Mouse (Mus musculus) G1E (cell line): ENCODE data around the gene Ptpn20. TPM values are rescaled to one million over a fixed set of nuclear protein-coding genes. Genes with fewer than 3 reads are reported as not detected.

Experiments
- ATAC-seq: 2 replicates; pipeline ENCODE4 v1.8.0; 2016; ENCODE audit warnings: mild to moderate bottlenecking; ENCODE audit not compliant: insufficient number of reproducible peaks, poor library complexity, low FRiP score, severe bottlenecking; ENCODE audit errors: extremely low read depth
- DNase-seq: peaks from one replicate; pipeline ENCODE4 v3.0.0; 2012; ENCODE audit warnings: low spot score
- H3K27me3 ChIP-seq: 2 replicates; pipeline ENCODE4 v1.6.1; 2012; ENCODE audit warnings: mild to moderate bottlenecking, low read length, inconsistent platforms; ENCODE audit not compliant: insufficient read depth
- H3K36me3 ChIP-seq: replicated peaks from 2 replicates; pipeline ENCODE3; 2012; ENCODE audit warnings: mild to moderate bottlenecking, inconsistent platforms
- H3K4me1 ChIP-seq: 2 replicates; pipeline ENCODE4 v1.6.1; 2012; ENCODE audit warnings: low read depth, low read length, inconsistent platforms, mixed read lengths; ENCODE audit not compliant: insufficient read depth
- H3K4me3 ChIP-seq: 2 replicates; pipeline ENCODE4 v1.5.1; 2012; ENCODE audit warnings: low read depth, mild to moderate bottlenecking, inconsistent platforms, low read length, moderate library complexity, mixed read lengths
- H3K9me3 ChIP-seq: replicated peaks from 2 replicates; pipeline ENCODE4 v1.6.1; 2012; ENCODE audit warnings: inconsistent platforms
- CTCF ChIP-seq: IDR thresholded peaks from 2 replicates; pipeline ENCODE4 v1.5.1; 2012; ENCODE audit warnings: low read depth, low read length, inconsistent platforms, mixed read lengths
- GATA1 ChIP-seq: IDR thresholded peaks from 2 replicates; pipeline ENCODE4 v1.6.1; 2012; ENCODE audit warnings: borderline replicate concordance, low read length, inconsistent platforms, mixed read lengths
- GATA2 ChIP-seq: IDR thresholded peaks from 2 replicates; pipeline ENCODE4 v1.6.1; 2012; ENCODE audit warnings: low read depth, low read length, inconsistent platforms, borderline replicate concordance
- POLR2AphosphoS5 ChIP-seq: IDR thresholded peaks from 2 replicates; pipeline ENCODE4 v1.6.1; 2012; ENCODE audit warnings: low read depth, low read length, inconsistent platforms; ENCODE audit not compliant: insufficient replicate concordance
- TAL1 ChIP-seq: conservative IDR thresholded peaks from 2 replicates; pipeline ENCODE4 v1.6.1; 2012; ENCODE audit warnings: low read depth, low read length, inconsistent platforms, mixed read lengths
- polyA plus RNA-seq: library from polyadenylated mRNA; stranded (reverse); fragments of >175 nt; gene quantifications from 2 replicates; pipeline ENCODE4 v1.2.3, GENCODE M21; 2012
- total RNA-seq, 2 experiments: library from RNA; stranded (forward) in 1 of 2; stranded (reverse) in 1 of 2; fragments of 200-1000 nt in 1 of 2; fragments of >200 nt in 1 of 2; fragmentation: Nextera tagmentation in 1 of 2; gene quantifications; 2 replicates each; pipeline ENCODE4 v1.2.3; 2014 to 2017

The Ptpn20 gene
- total and polyA plus RNA-seq, 3 experiments = not detected

GRCm38 (mm10) chr14:33573643-33574042 is 15.4 kb upstream of the Ptpn20 start:
- no peaks in the 10 kb centered on the region for H3K27me3 ChIP-seq
- no peaks in the 10 kb centered on the region for H3K4me1 ChIP-seq
- no peak overlapping the region for H3K4me3 ChIP-seq
- no peak for TF ChIP-seq GATA2
- no peak for TF ChIP-seq CTCF
- no peak for TF ChIP-seq GATA1
- TF ChIP-seq POLR2AphosphoS5 = no peak
- TF ChIP-seq TAL1 = no peak
- DNase-seq = no peak
- no peaks in the 10 kb centered on the region for H3K36me3 ChIP-seq
- H3K9me3 ChIP-seq = peaks cover 27% of the 10 kb centered on the region
- no peak for ATAC-seq

DNA sequence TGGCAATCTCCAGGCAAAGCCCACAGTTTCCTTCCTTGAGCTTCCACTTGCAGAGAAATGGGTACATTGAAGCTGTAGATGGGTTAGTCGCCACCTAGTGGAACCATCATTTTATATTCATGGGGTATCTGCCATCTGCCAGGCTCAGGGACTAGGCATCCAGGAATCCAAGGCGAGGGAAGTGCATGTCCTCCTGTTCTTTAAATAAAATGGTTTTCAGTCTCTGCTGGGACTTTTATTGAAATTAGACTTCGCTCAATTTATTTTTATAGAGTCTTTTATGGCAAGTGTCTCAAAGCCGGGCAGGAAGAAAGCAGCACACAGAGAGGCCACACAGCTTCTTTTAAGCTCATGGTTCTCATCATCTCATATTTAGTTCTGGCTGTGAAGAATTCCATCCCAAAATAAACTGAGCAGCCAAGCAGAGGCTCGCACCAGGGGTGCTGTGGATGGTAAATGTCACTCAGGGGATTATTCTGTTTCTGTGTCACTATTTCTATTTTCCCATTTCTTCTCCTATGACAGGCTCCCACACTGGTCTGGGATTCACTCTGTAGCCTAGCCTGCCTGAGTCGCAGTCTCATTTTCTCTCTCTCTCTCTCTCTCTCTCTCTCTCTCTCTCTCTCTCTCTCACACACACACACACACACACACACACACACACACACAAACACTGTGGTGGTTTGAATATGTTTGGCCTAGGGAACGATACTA is 9.1 kb upstream of the Ptpn20 start:
- H3K27me3 ChIP-seq = no peaks in the 10 kb centered on the region
- H3K4me3 ChIP-seq = no peak overlapping the region
- H3K4me1 ChIP-seq = no peaks in the 10 kb centered on the region
- no peak for TF ChIP-seq CTCF
- no peak for TF ChIP-seq GATA1
- TF ChIP-seq TAL1 = no peak
- no peak for TF ChIP-seq POLR2AphosphoS5
- TF ChIP-seq GATA2 = no peak
- H3K36me3 ChIP-seq = no peaks in the 10 kb centered on the region
- DNase-seq (no peak), ATAC-seq (no peak)
- peaks cover 11% of the 10 kb centered on the region for H3K9me3 ChIP-seq

- no peak for TF ChIP-seq TAL1
- TF ChIP-seq GATA1 = no peak
- no peak for TF ChIP-seq GATA2
- TF ChIP-seq POLR2AphosphoS5 = no peak
- TF ChIP-seq CTCF = no peak
- H3K27me3 ChIP-seq = no peaks in the 10 kb centered on the region
- H3K4me3 ChIP-seq = no peak overlapping the region
- peaks cover 10% of the 10 kb centered on the region; the same call in 1 of the 2 replicates for H3K9me3 ChIP-seq
- H3K36me3 ChIP-seq = no peaks in the 10 kb centered on the region
- H3K4me1 ChIP-seq = no peaks in the 10 kb centered on the region
- no peak for ATAC-seq
- DNase-seq = no peak
Observed at GRCm38 (mm10) chr14:33598376-33599130, 9.5 kb downstream of the Ptpn20 start.

DNA sequence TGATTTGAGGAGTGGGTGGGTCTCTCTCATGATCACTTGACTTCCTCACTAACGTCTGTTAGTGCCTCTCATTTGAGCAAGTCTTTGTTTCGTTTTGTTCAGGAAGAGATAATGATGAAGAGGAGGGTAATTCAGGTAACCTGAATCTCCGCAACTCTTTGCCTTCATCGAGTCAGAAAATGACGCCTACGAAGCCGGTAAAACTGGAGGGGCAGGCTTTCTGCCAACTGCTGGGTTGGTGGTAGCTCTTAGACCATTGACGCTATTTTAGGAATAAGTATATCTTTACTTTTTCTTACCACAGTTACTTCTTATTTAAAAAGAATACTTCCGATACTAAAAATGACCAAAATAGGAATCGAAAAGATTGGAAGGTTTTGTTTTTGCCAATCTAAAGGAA is 18.4 kb downstream of the Ptpn20 start:
- no peak for TF ChIP-seq CTCF
- TF ChIP-seq TAL1 = no peak
- TF ChIP-seq GATA2 = no peak
- no peak for TF ChIP-seq GATA1
- no peak for TF ChIP-seq POLR2AphosphoS5
- Histone ChIP-seq H3K9me3 (0 out of 2 replicates have a peak, but pooled peaks cover 4% of the 10 kb centered on the region), H3K4me3 (no peak overlapping the region), H3K36me3 (no peaks in the 10 kb centered on the region), H3K4me1 (no peaks in the 10 kb centered on the region), H3K27me3 (no peaks in the 10 kb centered on the region)
- ATAC-seq (no peak), DNase-seq (no peak)

GRCm38 (mm10) chr14:33625036-33625435 is 36.0 kb downstream of the Ptpn20 start:
- Histone ChIP-seq H3K9me3 (no peaks in the 10 kb centered on the region), H3K36me3 (no peaks in the 10 kb centered on the region), H3K4me1 (no peaks in the 10 kb centered on the region), H3K4me3 (no peak overlapping the region), H3K27me3 (no peaks in the 10 kb centered on the region)
- ATAC-seq (no peak), DNase-seq (no peak)
- TF ChIP-seq CTCF (no peak), GATA2 (no peak), TAL1 (no peak), GATA1 (no peak), POLR2AphosphoS5 (no peak)

- ATAC-seq (no peak), DNase-seq (no peak)
- TF ChIP-seq POLR2AphosphoS5 (no peak), CTCF (no peak)
- H3K9me3 ChIP-seq = peaks cover 15% of the 10 kb centered on the region
- no peaks in the 10 kb centered on the region for H3K4me1 ChIP-seq
- H3K4me3 ChIP-seq = no peak overlapping the region
- H3K27me3 ChIP-seq = no peaks in the 10 kb centered on the region
- no peaks in the 10 kb centered on the region for H3K36me3 ChIP-seq
Observed at GRCm38 (mm10) chr14:33632790-33633372, 43.9 kb downstream of the Ptpn20 start.
